Mouse (Mus musculus) liver, adult (tissue): Measurements from ENCODE around the gene Cox6a2.

Source experiments
- GATA4 ChIP-seq: IDR thresholded peaks from 2 replicates; pipeline ENCODE4 v1.6.1; 2014; ENCODE audit warnings: mild to moderate bottlenecking, low read length; ENCODE audit not compliant: insufficient replicate concordance

Gene Cox6a2

DNA sequence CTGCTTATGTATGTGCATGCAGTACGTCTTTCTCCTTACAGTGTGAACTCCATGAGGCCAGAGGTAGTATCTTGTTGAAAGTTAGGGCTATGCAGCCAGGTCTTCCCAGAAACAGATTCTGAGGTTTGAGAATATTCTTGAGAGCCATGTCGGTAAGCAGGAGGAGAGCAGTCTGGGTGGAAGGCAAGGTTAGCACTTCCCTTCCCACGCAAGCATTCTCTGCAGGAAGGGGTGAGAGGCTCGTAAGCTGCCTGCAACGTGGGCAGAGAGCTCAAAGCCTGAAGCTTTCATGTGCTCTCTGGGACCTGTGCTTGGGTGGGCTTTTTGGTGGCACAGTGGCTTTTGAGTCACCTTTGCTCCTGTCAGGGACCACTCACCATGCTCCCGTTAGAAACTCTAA is 25.6 kb downstream of the Cox6a2 start:
- TF ChIP-seq GATA4, result no peak

GRCm38 (mm10) chr7:128180126-128180525 is 26.1 kb downstream of the Cox6a2 start:
- TF ChIP-seq GATA4, result no peak

- TF ChIP-seq GATA4, result no peak
Observed at GRCm38 (mm10) chr7:128178385-128178784, 27.8 kb downstream of the Cox6a2 start.

GRCm38 (mm10) chr7:128169996-128170395 is 36.2 kb downstream of the Cox6a2 start:
- no peak for TF ChIP-seq GATA4

DNA sequence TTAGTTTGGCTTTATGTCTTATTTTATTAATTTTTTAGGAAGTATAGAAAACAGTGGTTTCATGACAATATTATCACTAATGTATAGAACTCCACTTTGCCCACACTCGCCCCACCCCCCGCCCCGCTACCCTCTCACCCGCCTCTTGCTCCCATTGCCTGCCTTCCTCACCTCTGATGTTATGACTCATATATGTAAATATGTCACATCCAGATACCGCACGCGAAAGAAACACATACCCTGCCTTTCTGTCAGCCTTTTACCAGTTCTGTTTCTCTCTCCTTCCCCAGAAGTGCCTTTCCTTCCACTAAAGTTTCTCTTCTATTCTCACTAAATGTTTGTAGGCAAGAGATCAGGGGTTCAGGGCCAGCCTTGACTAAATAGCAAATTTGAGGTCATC is 39.8 kb downstream of the Cox6a2 start:
- no peak for TF ChIP-seq GATA4

GRCm38 (mm10) chr7:128164001-128164400 is 42.2 kb downstream of the Cox6a2 start:
- no peak for TF ChIP-seq GATA4
